Mouse (Mus musculus): Measurements from ENCODE around the gene Fgfr2.

Gene Fgfr2

GRCm38 (mm10) chr7:130785923-130786575 lies 2337.1 kb downstream of the Fgfr2 start:
- Histone ChIP-seq H3K4me1 (replicated peaks; ENCODE audit: low read depth, low read length) (peaks cover 15% of the 10 kb centered on the region), H3K36me3 (ENCODE audit: insufficient read depth, low read length) (no peaks in the 10 kb centered on the region), H3K4me3 (replicated peaks; ENCODE audit: low read length) (no peak overlapping the region), H3K27me3 (ENCODE audit: insufficient read depth, low read length) (peaks cover 5% of the 10 kb centered on the region; the same call in 1 of the 2 replicates), H3K9me3 (ENCODE audit: low read length) (no peaks in the 10 kb centered on the region)
- TF ChIP-seq NANOG (IDR thresholded peaks at IDR 0.05; ENCODE audit: borderline replicate concordance, low read length) (no peak), POU5F1 (IDR thresholded peaks at IDR 0.05; ENCODE audit: borderline replicate concordance, low read length) (no peak), CTCF (conservative IDR thresholded peaks at IDR 0.05; ENCODE audit: low read length) (no peak)

- Histone ChIP-seq H3K4me1 (replicated peaks; ENCODE audit: low read depth, low read length) (no peaks in the 10 kb centered on the region), H3K9me3 (ENCODE audit: low read length) (no peaks in the 10 kb centered on the region), H3K36me3 (ENCODE audit: insufficient read depth, low read length) (no peaks in the 10 kb centered on the region), H3K4me3 (replicated peaks; ENCODE audit: low read length) (no peak overlapping the region), H3K27me3 (ENCODE audit: insufficient read depth, low read length) (peaks cover 5% of the 10 kb centered on the region; the same call in 1 of the 2 replicates)
- TF ChIP-seq CTCF (conservative IDR thresholded peaks at IDR 0.05; ENCODE audit: low read length) (no peak), POU5F1 (IDR thresholded peaks at IDR 0.05; ENCODE audit: borderline replicate concordance, low read length) (no peak), NANOG (IDR thresholded peaks at IDR 0.05; ENCODE audit: borderline replicate concordance, low read length) (no peak)
Measured at GRCm38 (mm10) chr7:130782501-130783050, 2340.6 kb downstream of the Fgfr2 start.

DNA sequence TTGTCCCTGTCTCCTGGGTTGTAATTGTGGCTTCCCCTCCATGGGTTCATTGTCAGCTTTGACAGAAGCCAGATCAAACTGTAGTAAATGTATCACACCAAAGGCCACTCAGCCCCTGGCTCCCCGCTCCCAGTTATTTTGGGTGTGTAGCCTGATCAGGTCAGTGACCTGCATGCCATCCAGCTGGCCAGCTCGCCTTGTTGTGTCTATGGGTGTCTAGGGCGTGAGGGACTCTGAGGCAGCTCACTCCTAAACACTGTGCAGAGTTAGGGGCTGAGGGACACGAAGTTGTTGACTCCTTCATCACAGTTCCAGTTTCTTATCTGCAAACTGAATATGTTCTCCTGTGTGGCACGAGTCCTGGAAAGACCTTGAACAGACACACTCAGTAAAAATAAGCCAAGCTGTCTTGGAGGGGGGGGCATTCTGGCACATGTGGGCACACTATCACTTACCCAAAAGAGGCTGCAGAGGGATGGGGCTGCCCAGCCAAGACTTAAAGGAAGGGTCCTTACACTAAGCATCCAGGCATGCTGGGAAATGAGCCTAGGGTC lies 2342.2 kb downstream of the Fgfr2 start:
- Histone ChIP-seq H3K27me3 (ENCODE audit: insufficient read depth, low read length) (peaks cover 5% of the 10 kb centered on the region; the same call in 1 of the 2 replicates), H3K4me1 (replicated peaks; ENCODE audit: low read depth, low read length) (no peaks in the 10 kb centered on the region), H3K4me3 (replicated peaks; ENCODE audit: low read length) (no peak overlapping the region), H3K9me3 (ENCODE audit: low read length) (no peaks in the 10 kb centered on the region), H3K36me3 (ENCODE audit: insufficient read depth, low read length) (no peaks in the 10 kb centered on the region)
- TF ChIP-seq NANOG (IDR thresholded peaks at IDR 0.05; ENCODE audit: borderline replicate concordance, low read length) (no peak), CTCF (conservative IDR thresholded peaks at IDR 0.05; ENCODE audit: low read length) (no peak), POU5F1 (IDR thresholded peaks at IDR 0.05; ENCODE audit: borderline replicate concordance, low read length) (no peak)

GRCm38 (mm10) chr7:130773914-130774630 lies 2349.1 kb downstream of the Fgfr2 start, which contains the start of gene Btbd16:
Gene Btbd16, plus strand, starts transcription at chr7:130774069.
- no peak for TF ChIP-seq CTCF (conservative IDR thresholded peaks at IDR 0.05; ENCODE audit: low read length)
- H3K9me3 ChIP-seq (ENCODE audit: low read length), result 0 out of 2 replicates have a peak, but pooled peaks cover 2% of the 10 kb centered on the region
- H3K4me1 ChIP-seq (replicated peaks; ENCODE audit: low read depth, low read length), result peaks cover 8% of the 10 kb centered on the region
- H3K4me3 ChIP-seq (replicated peaks; ENCODE audit: low read length), result no peak within 1 kb of the TSS
- H3K27me3 ChIP-seq (ENCODE audit: insufficient read depth, low read length), result 0 out of 2 replicates have a peak, but pooled peaks cover 2% of the 10 kb centered on the region
- no peaks in the 10 kb centered on the region for H3K36me3 ChIP-seq (ENCODE audit: insufficient read depth, low read length)

GRCm38 (mm10) chr7:130773171-130773830 lies 2349.8 kb downstream of the Fgfr2 start:
- peaks cover 10% of the 10 kb centered on the region for H3K9me3 ChIP-seq (ENCODE audit: low read length)
- H3K36me3 ChIP-seq (ENCODE audit: insufficient read depth, low read length), result no peaks in the 10 kb centered on the region
- H3K4me3 ChIP-seq (replicated peaks; ENCODE audit: low read length), result no peak overlapping the region
- H3K27me3 ChIP-seq (ENCODE audit: insufficient read depth, low read length), result 0 out of 2 replicates have a peak, but pooled peaks cover 2% of the 10 kb centered on the region
- TF ChIP-seq CTCF (conservative IDR thresholded peaks at IDR 0.05; ENCODE audit: low read length), result peak; percentile 90
- TF ChIP-seq NANOG (IDR thresholded peaks at IDR 0.05; ENCODE audit: borderline replicate concordance, low read length), result no peak
- H3K4me1 ChIP-seq (replicated peaks; ENCODE audit: low read depth, low read length), result peaks cover 8% of the 10 kb centered on the region

DNA sequence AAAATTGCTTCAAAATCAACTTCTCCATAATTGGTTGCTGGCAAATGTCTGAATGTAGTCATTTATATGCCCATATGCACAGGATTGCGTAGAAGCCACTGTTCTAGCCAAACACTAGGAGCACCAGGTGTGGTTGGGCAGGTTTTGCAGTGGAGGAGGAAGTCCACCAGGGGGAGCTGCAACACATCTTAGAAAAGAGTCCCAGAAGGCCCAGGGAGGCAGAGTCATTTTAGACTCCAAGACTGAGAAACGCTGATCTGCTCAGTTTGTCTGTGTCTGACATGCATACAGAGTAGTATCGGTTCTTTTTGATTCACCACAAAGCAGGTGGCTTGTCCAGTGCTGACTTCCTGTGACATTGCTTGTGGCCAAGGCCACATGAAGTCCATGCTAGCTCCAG lies 2352.4 kb downstream of the Fgfr2 start:
- peaks cover 14% of the 10 kb centered on the region for H3K9me3 ChIP-seq (ENCODE audit: low read length)
- H3K4me1 ChIP-seq (replicated peaks; ENCODE audit: low read depth, low read length), result peaks cover 29% of the 10 kb centered on the region
- H3K27me3 ChIP-seq (ENCODE audit: insufficient read depth, low read length), result 0 out of 2 replicates have a peak, but pooled peaks cover 2% of the 10 kb centered on the region
- H3K36me3 ChIP-seq (ENCODE audit: insufficient read depth, low read length), result no peaks in the 10 kb centered on the region
- no peak for TF ChIP-seq POU5F1 (IDR thresholded peaks at IDR 0.05; ENCODE audit: borderline replicate concordance, low read length)
- TF ChIP-seq CTCF (conservative IDR thresholded peaks at IDR 0.05; ENCODE audit: low read length), result peak; percentile 84
- no peak for TF ChIP-seq NANOG (IDR thresholded peaks at IDR 0.05; ENCODE audit: borderline replicate concordance, low read length)
- H3K4me3 ChIP-seq (replicated peaks; ENCODE audit: low read length), result no peak overlapping the region

DNA sequence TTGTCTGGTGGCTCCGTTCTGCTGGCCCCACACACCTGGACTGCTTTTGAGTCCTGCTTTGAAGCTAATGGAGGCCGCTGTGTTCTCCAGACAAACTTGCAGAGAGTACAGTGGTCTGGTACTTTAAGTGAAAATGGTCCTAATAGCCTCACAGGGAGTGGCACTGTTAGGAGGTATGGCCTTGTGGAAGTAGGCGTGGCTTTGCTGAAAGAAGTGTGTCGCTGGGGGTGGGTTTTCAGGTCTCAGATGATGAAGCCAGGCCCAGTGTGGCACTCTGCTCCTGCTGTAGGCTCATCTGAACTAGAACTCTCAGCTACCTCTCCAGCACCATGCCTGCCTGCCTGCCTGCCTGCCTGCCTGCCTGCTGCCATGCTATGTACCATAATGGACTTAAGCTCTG lies 2355.0 kb downstream of the Fgfr2 start:
- Histone ChIP-seq H3K9me3 (ENCODE audit: low read length) (peaks cover 14% of the 10 kb centered on the region), H3K36me3 (ENCODE audit: insufficient read depth, low read length) (peaks cover 25% of the 10 kb centered on the region), H3K4me1 (replicated peaks; ENCODE audit: low read depth, low read length) (peaks cover 31% of the 10 kb centered on the region), H3K4me3 (replicated peaks; ENCODE audit: low read length) (no peak overlapping the region), H3K27me3 (ENCODE audit: insufficient read depth, low read length) (no peaks in the 10 kb centered on the region)
- TF ChIP-seq CTCF (conservative IDR thresholded peaks at IDR 0.05; ENCODE audit: low read length), result no peak
- TF ChIP-seq NANOG (IDR thresholded peaks at IDR 0.05; ENCODE audit: borderline replicate concordance, low read length), result no peak
- no peak for TF ChIP-seq POU5F1 (IDR thresholded peaks at IDR 0.05; ENCODE audit: borderline replicate concordance, low read length)

Data from E14TG2a.4 (cell line).